Mouse (Mus musculus) stomach, embryonic 15.5 days (tissue): ENCODE data around the gene Klrb1b. TPM values are rescaled to one million over a fixed set of nuclear protein-coding genes. Genes with fewer than 3 reads are reported as not detected.
A peak's percentile ranks its signal among the peaks of the same experiment; 100 is the strongest.

Experiments
- ATAC-seq: fragments of 200-750 bp; cut with Nextera tagmentation; 2 replicates; pipeline ENCODE4 v1.8.0; 2017; ENCODE audit warnings: low read depth, moderate number of reproducible peaks, moderate TSS enrichment; ENCODE audit not compliant: insufficient read depth, low FRiP score
- H3K27ac ChIP-seq: fragments of 300-500 bp; sonication (generic); 2 replicates; pipeline ENCODE4 v1.5.1; 2015; ENCODE audit warnings: mild to moderate bottlenecking, inconsistent platforms
- H3K27me3 ChIP-seq: fragments of 300-500 bp; sonication (generic); replicated peaks from 2 replicates; pipeline ENCODE4 v1.6.1; 2015; ENCODE audit warnings: inconsistent platforms
- H3K36me3 ChIP-seq: fragments of 300-500 bp; sonication (generic); 2 replicates; pipeline ENCODE4 v1.6.1; 2015; ENCODE audit warnings: inconsistent platforms
- H3K4me1 ChIP-seq: fragments of 300-500 bp; sonication (generic); 2 replicates; pipeline ENCODE4 v1.6.1; 2015; ENCODE audit warnings: inconsistent platforms
- H3K4me2 ChIP-seq: fragments of 300-500 bp; sonication (generic); 2 replicates; pipeline ENCODE4 v1.6.1; 2015; ENCODE audit warnings: mild to moderate bottlenecking, inconsistent platforms
- H3K4me3 ChIP-seq: fragments of 300-500 bp; sonication (generic); replicated peaks from 2 replicates; pipeline ENCODE4 v1.5.1; 2015; ENCODE audit warnings: inconsistent platforms
- H3K9ac ChIP-seq: fragments of 300-500 bp; sonication (generic); 2 replicates; pipeline ENCODE4 v1.6.1; 2015; ENCODE audit warnings: inconsistent platforms
- H3K9me3 ChIP-seq: fragments of 300-500 bp; sonication (generic); 2 replicates; pipeline ENCODE4 v1.6.1; 2016; ENCODE audit warnings: inconsistent platforms
- WGBS: fragments of 180-500 bp; shearing (Covaris S2); methylation state at CpG from one replicate; pipeline ENCODE4 v1.1.7; 2015; 5-methylcytosine and 5-hydroxymethylcytosine counted together
- polyA plus RNA-seq: library from polyadenylated mRNA; unstranded; fragments of >200 nt; fragmentation: Nextera tagmentation; extraction: Ambion mirVana; gene quantifications from 2 replicates; pipeline ENCODE4 v1.2.1, GENCODE M21; 2015

Klrb1b gene
- polyA plus RNA-seq = 0.35 and 0.60 TPM in 2 replicates

DNA sequence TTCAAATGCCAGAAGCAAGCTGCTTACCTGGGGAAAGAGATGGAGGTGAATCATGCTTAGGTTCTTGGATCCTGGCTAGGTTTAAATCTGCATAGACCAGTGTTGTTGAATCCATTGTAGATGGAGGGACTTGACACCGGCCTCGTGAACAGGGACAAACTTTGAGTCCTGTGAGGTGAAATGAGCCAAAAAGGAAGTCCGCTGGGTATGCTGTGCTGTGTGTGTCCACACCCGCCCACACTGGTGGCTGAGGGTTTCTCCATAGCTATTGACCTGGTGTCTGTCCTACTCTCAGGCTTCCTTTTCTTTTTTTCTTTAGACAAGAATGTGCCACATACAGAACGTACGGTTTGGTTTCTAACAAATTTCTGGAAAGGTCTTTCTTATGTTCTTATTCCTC is at the start of gene Klrb1b, which contains the start of gene Gm44511:
TSS of gene Klrb1b (minus strand) at position 200 of the 400 bp plus-strand sequence.
TSS of gene Gm44511 (minus strand) at position 184 of the 400 bp plus-strand sequence.
- 88% methylated on average over 6 of the region's 6 CpGs for WGBS
- Histone ChIP-seq H3K27ac (no peak within 1 kb of the TSS), H3K4me2 (no peak within 1 kb of the TSS), H3K36me3 (no peaks in the 10 kb centered on the region), H3K4me1 (no peaks in the 10 kb centered on the region), H3K9ac (no peak within 1 kb of the TSS), H3K4me3 (no peak within 1 kb of the TSS), H3K27me3 (no peaks in the 10 kb centered on the region), H3K9me3 (no peaks in the 10 kb centered on the region)
- no peak for ATAC-seq

DNA sequence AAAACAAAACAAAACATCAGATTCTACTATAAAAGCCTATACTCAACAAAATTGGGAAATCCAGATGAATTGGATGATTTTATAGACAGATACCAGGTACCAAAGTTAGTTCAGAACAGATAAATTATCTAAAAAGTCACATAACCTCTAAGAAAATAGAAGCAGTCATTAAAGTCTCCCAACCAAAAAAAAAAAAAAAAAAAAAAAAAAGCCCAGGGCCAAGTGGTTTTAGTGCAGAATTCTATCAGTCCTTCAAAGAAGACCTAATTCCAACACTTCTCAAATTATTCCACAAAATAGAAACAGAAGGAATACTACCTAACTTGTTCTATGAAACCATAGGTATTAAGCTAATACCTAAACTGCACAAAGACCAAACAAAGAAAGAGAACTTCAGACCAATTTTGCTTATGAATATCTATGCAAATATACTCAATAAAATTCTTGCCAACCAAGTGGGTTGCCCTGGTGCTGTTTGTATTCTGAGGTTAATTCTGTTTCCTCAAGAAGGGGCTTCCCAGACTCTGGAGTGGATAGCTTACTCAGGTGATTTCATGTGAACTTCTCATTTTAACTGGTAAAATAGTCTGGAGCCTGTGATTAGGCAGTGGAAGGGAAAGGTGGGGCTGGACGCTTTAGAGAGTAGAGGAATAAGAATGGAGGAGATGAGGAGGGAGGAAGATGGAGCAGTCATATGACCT is 45.9 kb upstream of the Klrb1b start:
- Histone ChIP-seq H3K27me3 (no peaks in the 10 kb centered on the region), H3K27ac (no peak overlapping the region), H3K4me1 (no peaks in the 10 kb centered on the region), H3K4me3 (no peak overlapping the region), H3K9ac (no peak overlapping the region), H3K4me2 (no peak overlapping the region), H3K36me3 (no peaks in the 10 kb centered on the region), H3K9me3 (no peaks in the 10 kb centered on the region)
- WGBS = 86% methylated on average over 1 of the region's 1 CpGs
- ATAC-seq = no peak

DNA sequence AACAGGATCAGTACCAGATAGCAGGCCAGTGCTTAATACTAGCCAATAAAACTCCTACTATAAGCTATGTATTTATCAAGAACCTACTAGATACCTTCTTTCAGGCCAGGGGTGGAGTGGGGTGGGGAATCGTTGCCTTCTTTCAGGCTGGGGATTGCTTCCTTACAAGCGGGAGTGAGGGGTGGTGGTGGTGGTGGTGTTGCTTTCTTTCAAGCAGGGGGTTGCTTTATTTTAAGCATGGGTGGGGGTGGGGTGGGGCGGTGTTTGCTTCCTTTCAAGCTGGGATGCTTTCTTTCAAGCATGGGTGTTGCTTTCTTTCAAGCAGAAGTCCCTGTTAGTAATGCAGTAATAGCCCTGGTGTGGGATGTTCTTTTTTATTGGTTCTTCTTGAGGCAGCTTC is 42.7 kb upstream of the Klrb1b start:
- Histone ChIP-seq H3K4me3 (no peak overlapping the region), H3K9ac (no peak overlapping the region), H3K4me2 (no peak overlapping the region), H3K9me3 (no peaks in the 10 kb centered on the region), H3K27me3 (no peaks in the 10 kb centered on the region), H3K36me3 (no peaks in the 10 kb centered on the region), H3K4me1 (no peaks in the 10 kb centered on the region), H3K27ac (no peak overlapping the region)
- no peak for ATAC-seq
- WGBS = 29% methylated on average over 3 of the region's 3 CpGs

DNA sequence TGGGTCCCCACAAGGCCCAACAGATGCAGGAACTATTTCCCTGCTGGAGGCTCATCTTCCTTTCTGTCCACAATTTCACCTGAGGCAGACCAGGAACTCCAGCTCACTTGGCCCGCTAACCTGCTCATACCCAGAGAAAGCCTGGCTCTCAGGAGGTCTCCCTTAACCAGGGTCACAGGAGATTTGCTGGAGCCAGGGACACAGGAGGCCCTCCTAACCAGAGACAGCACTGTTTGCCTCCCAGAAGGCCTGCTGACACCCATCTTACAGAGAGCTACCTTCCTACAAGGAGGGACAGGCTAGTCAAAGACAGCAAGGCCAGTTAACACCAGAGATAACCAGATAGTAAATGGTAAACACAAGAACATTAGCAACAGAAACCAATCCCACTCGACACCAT is 31.8 kb upstream of the Klrb1b start:
- Histone ChIP-seq H3K4me3 (no peak overlapping the region), H3K27me3 (no peaks in the 10 kb centered on the region), H3K9me3 (no peaks in the 10 kb centered on the region), H3K4me2 (no peak overlapping the region), H3K4me1 (no peaks in the 10 kb centered on the region; the same call in 1 of the 2 replicates), H3K9ac (no peak overlapping the region), H3K27ac (no peak overlapping the region), H3K36me3 (no peaks in the 10 kb centered on the region)
- no peak for ATAC-seq
- 80% methylated on average over 2 of the region's 2 CpGs for whole genome bisulfite sequencing

DNA sequence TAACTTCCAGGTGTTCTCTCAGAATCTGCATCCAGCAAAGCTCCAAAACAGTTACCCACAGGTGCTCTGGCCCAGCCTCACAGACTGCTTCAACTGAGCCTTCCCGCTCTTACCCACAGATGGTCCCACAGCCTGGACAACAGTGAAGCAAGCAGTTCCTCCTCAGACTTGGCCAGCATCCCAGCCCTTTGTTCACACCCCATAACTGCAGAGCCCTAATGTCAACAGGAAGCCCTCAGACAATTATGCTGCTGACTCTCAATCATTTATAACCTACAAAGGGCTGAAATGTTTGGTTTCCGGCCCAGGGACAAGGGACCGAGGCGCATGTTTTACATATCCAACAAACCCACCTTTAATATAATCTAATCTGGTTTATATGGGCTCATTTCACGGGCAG is 30.1 kb upstream of the Klrb1b start:
- Histone ChIP-seq H3K4me1 (no peaks in the 10 kb centered on the region; the same call in 1 of the 2 replicates), H3K4me3 (no peak overlapping the region), H3K9ac (no peak overlapping the region), H3K27me3 (no peaks in the 10 kb centered on the region), H3K27ac (0 out of 2 replicates have a peak overlapping the region, but pooled peaks have one; percentile 26), H3K4me2 (no peak overlapping the region), H3K9me3 (no peaks in the 10 kb centered on the region), H3K36me3 (no peaks in the 10 kb centered on the region)
- peak; percentile 82; the same call in 1 of the 2 replicates for ATAC-seq
- 29% methylated on average over 5 of the region's 5 CpGs for whole genome bisulfite sequencing

DNA sequence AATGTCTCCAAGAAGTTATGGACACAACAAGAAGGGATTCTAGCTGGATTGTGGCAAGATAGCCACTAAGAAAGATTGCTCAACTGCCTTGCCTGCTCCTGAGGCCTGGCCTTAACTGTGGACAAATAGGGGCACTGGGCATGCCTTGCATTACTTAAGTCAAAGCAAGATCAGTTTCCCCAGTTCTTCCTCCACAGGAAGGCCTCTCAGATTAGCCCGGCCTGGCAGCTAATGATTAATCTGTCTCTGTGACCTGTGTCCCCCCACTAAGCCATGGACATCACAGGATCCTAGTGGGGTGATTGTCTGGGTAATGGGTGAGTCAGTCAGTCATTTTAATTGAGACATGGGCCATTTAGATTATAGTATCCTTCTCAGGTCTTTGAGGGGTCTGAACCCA is 29.3 kb upstream of the Klrb1b start:
- Histone ChIP-seq H3K9me3 (no peaks in the 10 kb centered on the region), H3K36me3 (no peaks in the 10 kb centered on the region), H3K9ac (no peak overlapping the region), H3K4me3 (no peak overlapping the region), H3K27ac (peak overlapping the region; percentile 14; the same call in 1 of the 2 replicates), H3K27me3 (no peaks in the 10 kb centered on the region), H3K4me1 (no peaks in the 10 kb centered on the region; the same call in 1 of the 2 replicates), H3K4me2 (no peak overlapping the region)
- ATAC-seq = no peak
- 65% methylated on average over 1 of the region's 1 CpGs for WGBS

DNA sequence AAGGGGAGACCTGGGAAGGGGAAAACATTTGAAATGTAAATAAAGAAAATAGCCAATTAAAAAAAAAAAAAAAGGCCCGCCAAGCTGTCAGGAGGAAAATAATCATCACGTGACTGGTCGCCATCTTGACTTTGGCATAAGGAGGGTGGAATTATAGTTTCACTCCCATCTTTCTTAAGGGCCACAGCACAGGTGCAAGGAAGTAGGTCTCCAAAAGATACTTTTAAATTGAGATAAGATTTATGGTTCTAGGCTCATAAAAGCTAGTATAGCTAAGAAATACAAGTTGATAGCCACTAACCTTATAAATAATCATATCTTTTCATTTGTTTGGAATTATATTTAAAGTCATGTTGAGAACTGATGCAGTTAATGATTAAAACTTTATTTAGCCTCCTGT is 28.8 kb upstream of the Klrb1b start:
- H3K27me3 ChIP-seq = no peaks in the 10 kb centered on the region
- ATAC-seq = no peak
- WGBS = 82% methylated on average over 3 of the region's 3 CpGs
- no peak overlapping the region for H3K4me3 ChIP-seq
- no peak overlapping the region for H3K27ac ChIP-seq
- no peaks in the 10 kb centered on the region for H3K9me3 ChIP-seq
- no peak overlapping the region for H3K9ac ChIP-seq
- H3K4me2 ChIP-seq = no peak overlapping the region
- no peaks in the 10 kb centered on the region; the same call in 1 of the 2 replicates for H3K4me1 ChIP-seq
- no peaks in the 10 kb centered on the region for H3K36me3 ChIP-seq

DNA sequence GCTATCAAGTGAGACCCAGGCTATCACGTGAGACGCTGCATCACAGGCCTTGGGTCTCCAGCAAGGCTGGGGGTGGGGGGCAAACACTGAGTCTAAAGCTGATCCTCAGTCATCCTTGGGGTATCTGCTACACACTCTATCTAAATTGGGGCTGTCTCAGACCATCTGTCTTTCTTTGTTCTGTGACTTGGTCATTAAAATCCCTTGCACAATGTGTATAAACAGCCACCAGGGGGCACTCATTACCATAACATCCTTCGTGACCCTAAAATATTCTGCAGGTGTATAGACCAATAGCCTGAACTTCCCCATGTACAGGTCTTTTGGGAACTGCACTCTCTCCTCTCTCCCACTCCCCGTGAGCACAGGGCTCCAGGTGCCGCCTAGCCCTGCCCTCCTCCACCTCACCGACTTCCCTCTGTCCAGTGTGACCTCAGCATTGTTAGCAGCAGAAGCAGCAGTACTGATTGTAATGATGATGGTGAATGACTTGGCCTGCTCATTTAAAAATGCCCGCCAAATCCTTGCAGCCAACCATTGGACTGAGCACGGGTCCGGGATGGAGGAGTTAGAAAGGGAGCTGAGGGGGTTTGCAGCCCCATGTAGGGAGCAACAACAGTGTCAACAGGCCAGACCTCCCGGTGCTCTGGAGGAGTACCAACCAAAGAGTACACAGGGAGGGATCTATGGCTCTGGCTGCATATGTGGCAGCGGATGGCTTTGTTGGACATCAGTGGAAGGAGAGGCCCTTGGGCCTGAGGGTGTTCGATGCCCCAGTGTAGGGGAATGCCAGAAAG is 28.1 kb upstream of the Klrb1b start:
- Histone ChIP-seq H3K36me3 (no peaks in the 10 kb centered on the region), H3K27me3 (no peaks in the 10 kb centered on the region), H3K4me2 (no peak overlapping the region), H3K9me3 (no peaks in the 10 kb centered on the region), H3K4me1 (no peaks in the 10 kb centered on the region; the same call in 1 of the 2 replicates), H3K9ac (no peak overlapping the region), H3K27ac (no peak overlapping the region), H3K4me3 (no peak overlapping the region)
- 49% methylated on average over 12 of the region's 12 CpGs for WGBS
- no peak for ATAC-seq

DNA sequence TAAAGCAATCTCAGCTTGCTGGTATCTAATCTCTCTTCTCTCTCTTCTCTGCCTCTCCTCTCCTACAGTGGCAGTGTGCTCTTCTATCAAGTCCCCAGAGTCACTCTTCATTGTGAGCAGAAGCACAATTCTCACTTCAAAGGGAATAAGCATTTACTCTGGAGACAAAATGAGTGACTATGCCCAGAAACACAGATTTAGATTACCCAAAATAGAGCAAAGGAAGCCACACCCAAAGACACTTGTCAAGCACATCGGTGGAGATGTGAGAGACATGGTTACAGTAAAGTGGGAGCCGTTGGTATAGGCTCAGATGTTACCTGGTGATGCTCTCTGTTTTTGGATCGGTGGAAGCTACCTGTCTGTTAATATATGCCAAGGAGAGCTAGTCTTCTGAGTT is 26.6 kb upstream of the Klrb1b start:
- no peak for ATAC-seq
- no peak overlapping the region for H3K4me2 ChIP-seq
- no peak overlapping the region for H3K4me3 ChIP-seq
- H3K36me3 ChIP-seq = no peaks in the 10 kb centered on the region
- H3K4me1 ChIP-seq = no peaks in the 10 kb centered on the region; the same call in 1 of the 2 replicates
- H3K9me3 ChIP-seq = no peaks in the 10 kb centered on the region
- no peak overlapping the region for H3K27ac ChIP-seq
- WGBS = 67% methylated on average over 3 of the region's 3 CpGs
- H3K27me3 ChIP-seq = no peaks in the 10 kb centered on the region
- H3K9ac ChIP-seq = no peak overlapping the region

DNA sequence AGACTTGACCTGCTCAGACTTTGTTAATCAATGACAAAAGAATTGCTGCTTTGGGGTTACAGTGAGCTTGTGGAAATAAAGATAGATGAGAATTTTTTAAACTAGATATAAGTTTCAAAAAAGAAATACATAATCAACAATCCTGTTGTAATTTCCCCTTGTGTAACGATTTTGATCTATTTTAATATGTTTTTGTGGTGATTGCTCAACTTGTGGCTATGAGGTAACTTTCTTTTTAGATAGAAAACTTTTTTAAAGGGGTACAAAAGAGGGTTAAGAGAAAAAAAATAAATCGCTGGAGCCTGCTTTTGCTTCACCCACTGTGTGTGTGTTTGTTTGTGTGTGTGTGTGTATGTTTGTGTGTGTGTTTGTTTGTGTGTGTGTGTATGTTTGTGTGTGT is 25.0 kb upstream of the Klrb1b start:
- no peak overlapping the region for H3K4me3 ChIP-seq
- H3K4me1 ChIP-seq = no peaks in the 10 kb centered on the region; the same call in 1 of the 2 replicates
- ATAC-seq = no peak
- no peaks in the 10 kb centered on the region for H3K27me3 ChIP-seq
- no peak overlapping the region for H3K9ac ChIP-seq
- no peak overlapping the region for H3K27ac ChIP-seq
- H3K4me2 ChIP-seq = no peak overlapping the region
- H3K9me3 ChIP-seq = no peaks in the 10 kb centered on the region
- no peaks in the 10 kb centered on the region for H3K36me3 ChIP-seq
- 81% methylated on average over 2 of the region's 2 CpGs for WGBS

DNA sequence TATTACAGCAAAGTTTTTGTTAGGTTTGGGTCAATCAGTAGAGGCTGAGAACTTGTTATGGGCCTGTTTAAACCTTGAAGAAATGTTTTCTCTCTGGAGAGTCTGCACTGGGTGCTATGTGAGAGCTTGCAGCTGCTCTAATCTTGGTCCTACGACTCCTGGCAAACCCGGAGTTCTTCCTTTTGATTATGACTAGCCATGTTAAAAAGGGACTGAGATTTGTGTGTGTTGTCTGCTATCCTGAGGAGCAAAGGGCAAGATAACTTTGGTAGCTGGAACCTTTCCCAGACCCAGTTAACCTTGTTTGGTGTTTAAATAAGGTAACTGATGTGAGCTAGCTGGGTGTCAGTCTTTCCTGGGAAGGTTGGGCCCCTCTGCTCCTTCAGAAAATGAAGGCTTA is 24.5 kb upstream of the Klrb1b start:
- Histone ChIP-seq H3K36me3 (no peaks in the 10 kb centered on the region), H3K9me3 (no peaks in the 10 kb centered on the region), H3K4me2 (no peak overlapping the region), H3K27ac (no peak overlapping the region), H3K9ac (no peak overlapping the region), H3K27me3 (no peaks in the 10 kb centered on the region), H3K4me1 (no peaks in the 10 kb centered on the region), H3K4me3 (no peak overlapping the region)
- 25% methylated on average over 2 of the region's 2 CpGs for WGBS
- ATAC-seq = no peak

DNA sequence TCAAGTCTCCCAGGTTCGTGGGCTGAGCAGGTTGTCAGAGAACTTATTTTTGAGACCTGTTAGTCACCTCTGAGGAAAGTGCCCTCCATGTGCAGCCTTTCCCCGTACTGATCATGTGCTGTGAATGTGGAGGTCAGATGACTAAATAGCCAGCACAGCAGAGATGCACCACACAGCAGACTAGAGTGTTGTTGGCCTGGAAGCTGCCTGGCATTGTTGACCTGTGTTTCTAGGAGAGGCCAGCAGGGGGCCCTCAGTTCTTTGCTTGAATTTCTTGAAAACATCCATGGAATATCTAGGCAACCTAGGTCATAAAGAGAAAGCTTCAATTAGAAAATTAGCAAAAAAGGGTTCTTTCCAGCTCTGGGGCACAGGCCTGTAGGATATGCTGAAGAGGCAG is 23.8 kb upstream of the Klrb1b start:
- Histone ChIP-seq H3K4me2 (no peak overlapping the region), H3K36me3 (no peaks in the 10 kb centered on the region), H3K4me3 (no peak overlapping the region), H3K4me1 (0 out of 2 replicates have a peak, but pooled peaks cover 3% of the 10 kb centered on the region), H3K27me3 (no peaks in the 10 kb centered on the region), H3K9ac (no peak overlapping the region), H3K9me3 (no peaks in the 10 kb centered on the region), H3K27ac (no peak overlapping the region)
- ATAC-seq = no peak
- WGBS = 55% methylated on average over 2 of the region's 2 CpGs
